Mouse (Mus musculus): ENCODE data around the gene Kdm5b.

The Kdm5b gene

DNA sequence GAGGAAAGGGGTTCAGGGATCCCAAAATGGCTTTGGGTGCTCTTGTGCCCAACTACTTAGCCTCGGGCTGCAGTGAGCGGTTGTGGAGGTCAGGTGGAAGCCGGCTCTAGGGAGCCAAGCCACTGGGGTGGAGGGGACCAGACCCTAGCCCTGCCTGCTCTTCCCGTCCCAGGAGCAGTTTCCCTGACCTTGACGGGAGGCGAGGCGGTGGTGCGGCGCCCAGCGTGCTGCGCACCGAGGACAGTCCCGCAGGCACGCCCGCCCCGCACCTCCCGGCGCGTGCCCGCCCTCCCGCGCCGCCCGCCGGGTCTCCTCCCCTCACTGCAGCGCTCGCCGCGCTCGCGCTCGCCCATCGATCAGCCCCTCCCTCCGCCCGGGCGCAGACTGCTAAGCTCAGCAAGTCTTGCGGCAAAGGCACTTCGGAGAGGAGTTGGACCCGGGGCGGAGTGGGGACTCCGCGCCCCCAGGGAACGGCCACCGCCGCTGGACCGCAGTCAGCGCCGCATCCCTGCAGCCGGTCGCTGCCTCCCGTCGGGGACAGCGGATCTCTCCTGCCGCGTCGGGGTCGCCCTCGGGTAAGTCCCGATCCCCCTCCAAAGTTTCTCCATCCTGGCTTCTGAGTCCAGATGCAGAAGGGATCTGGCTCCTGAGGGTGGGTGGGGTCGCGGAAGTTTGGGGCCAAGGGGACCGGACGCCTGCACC is 86.4 kb downstream of the Kdm5b start, which contains the start of gene Syt2:
Gene Syt2 (plus strand): TSS at position 417 of the 702 bp plus-strand sequence.
- DNase-seq (ENCODE audit: low read depth, low spot score) = peak; percentile 24

DNA sequence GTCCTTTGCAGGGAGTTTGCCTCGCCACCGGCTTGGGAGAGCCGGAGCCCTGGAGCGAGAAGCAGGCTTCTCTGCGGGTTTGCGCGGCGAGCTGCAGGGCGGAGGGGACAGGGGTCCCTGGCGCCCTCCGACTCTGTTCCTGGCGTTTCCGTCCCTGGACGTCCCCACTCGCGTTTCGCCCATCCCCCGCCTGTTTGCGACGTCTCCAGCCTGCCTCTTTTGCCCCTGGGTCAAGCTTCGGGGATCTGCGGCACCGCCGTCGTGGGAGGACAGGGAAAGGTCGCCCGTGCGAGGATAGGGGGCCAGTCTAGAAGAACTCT is 87.0 kb downstream of the Kdm5b start:
- no peak for DNase-seq (ENCODE audit: low read depth, low spot score)

DNA sequence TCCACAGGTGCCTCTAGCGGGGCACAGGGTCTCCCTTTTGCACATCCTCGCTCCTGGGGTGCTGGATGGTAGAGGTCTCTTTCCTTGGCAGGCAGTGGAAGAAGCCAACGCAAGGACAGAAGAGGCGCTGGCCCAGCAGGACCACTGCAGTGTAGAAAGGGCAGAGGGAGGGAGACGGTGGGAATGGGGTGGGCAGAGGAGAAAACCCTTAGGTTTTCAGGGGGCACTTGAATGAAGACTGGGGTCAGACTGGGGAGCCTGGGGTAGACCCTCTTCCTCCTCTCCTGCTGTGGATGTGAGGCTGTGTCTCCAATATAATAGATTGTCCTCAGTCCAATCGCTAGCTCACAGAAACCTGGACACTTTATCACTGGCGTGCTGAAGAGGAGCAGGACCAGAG is 87.6 kb downstream of the Kdm5b start:
- DNase-seq (ENCODE audit: low read depth, low spot score) = no peak

DNA sequence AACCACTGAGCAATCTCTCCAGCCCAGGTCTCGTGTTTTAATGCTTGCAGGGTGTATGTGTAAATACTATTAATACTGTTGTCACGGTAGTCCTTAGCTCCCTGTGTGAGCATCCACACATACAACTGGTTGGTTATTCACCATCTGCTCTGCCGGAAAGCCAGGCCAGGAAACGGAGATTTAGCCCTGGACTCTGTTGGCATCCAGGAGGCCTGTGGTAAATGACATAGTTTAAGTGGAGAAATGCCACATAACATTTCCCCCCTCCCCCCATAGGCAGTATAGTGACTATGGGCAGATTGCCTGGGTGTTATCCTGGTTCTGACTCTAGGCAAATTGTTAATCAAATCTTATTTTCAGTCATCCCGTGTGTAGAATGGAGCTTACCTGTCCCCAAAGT is 90.8 kb downstream of the Kdm5b start:
- no peak for DNase-seq (ENCODE audit: low read depth, low spot score)

DNA sequence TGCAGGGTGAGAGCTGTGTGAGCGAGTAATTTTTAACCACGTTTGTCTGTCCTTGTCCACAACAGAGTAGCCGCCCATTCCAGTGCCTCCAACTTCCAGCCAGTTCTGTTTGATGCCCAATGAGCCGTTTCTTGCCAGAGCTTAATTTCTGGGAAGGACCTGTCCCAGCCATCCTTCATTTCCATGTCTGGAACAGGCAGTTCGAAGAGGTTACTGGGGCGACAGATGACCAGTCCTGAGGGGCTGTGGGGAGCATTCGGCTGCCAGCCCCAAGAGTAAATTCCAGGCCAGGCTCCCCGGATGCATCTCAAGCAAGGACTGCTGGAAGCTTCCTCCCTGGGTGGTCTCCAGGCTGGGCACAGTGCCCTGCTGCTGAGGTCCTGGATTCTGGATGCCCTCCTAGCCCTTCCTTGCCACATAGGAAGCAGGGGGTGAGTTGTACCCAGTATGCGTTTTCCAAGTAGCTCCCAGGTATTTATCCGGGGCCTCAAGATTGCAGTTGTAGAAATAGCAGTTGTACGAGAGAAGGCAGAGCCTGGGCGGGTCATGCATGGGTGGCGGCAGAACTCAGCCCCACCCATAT is 91.4 kb downstream of the Kdm5b start:
- no peak for DNase-seq (ENCODE audit: low read depth, low spot score)

DNA sequence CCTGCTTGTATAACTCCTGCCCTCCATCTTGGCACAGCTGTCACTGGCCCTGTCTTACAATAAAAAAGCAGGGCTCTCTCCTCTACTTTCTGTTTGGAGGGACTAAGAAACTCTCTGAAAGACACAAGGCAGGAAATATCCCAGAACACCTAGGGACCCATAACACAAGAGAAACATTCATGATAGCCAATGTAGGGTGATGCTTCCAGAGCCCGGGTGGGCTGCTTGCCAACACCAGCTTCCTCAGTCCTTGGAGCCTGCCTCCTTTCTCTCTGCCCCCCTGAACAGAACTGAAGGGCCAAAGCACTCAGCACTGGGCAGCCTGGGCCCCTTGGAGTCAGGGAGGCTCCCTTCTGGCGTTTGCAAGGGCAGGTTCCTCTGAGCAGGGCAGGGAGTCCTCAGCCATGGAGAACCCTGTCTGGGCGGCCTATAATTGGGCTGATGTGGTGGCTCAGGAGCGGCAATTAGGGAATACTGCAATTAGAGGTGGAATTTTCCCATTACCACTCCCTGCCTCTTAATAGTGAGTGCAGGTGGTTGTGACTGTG is 92.0 kb downstream of the Kdm5b start:
- DNase-seq (ENCODE audit: low read depth, low spot score) = no peak

DNA sequence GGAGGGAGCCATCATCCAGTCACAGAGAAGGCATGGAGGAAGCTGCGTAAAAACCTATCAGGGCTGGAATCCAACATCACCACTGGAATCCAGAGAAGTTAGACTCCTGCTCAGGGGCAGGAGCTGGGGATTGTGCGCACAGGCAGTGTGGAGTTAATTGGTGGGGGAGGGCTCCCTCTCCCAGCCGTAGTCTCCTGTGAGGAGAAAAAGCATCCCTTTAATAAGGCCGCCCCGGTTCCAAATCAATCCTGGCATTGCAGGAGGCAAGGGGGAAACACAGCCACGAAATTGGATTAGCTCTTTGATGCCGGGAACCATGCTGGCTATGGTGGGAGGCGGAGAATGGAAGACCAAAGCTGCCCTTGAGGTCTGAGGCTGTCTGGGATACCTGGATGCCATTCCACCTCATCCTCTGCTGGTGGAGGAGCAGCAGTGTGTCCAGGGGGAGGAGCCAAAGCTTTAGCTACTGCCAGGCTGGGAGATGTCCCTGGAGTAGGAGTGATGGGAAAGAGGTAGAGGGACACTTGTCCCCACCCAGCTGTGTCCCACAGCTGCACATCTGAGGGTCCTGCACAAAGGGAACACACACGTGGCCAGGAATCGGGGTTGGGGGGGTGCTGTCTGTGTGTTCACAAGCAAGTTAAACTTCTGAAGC is 93.8 kb downstream of the Kdm5b start:
- DNase-seq (ENCODE audit: low read depth, low spot score) = no peak

DNA sequence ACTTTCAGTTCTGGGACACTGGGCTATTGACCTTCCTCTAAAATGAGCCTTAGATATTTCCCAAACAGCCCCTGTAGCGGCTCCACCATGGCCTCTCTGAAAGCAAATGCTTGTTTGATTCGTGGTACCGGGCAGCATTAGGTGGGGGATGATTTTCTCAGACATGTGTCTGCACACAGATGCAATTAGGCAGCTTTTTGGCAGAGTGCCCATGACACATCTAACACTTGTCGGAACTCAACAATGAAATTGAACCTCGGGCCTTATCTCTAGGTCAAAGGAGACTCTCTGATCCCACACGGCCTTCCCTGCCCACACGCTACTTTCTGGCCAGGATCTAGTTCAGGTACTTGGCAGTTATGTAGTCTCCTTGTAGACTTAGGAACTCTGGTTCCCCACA is 98.9 kb downstream of the Kdm5b start:
- DNase-seq (ENCODE audit: low read depth, low spot score) = no peak

DNA sequence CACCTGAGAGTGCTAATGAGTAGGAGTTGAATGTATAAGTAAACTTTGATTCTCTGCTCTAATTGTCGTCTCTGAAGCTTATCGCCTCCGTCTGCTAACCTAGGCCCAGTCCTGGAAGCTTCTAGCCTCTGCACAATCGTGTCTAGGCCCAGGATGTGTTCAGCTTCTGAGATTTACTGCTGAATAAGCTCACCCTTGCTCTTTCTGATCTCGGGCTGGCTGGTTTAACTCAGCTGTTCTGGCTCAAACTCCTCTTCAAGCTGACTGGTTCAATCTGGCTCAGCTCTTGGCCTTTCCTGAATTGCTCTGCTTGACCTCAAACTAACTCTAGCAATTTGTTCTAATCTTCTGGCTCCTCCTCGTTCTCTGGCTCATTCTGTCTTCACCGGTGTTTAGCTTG is 100.2 kb downstream of the Kdm5b start:
- DNase-seq (ENCODE audit: low read depth, low spot score) = no peak

DNA sequence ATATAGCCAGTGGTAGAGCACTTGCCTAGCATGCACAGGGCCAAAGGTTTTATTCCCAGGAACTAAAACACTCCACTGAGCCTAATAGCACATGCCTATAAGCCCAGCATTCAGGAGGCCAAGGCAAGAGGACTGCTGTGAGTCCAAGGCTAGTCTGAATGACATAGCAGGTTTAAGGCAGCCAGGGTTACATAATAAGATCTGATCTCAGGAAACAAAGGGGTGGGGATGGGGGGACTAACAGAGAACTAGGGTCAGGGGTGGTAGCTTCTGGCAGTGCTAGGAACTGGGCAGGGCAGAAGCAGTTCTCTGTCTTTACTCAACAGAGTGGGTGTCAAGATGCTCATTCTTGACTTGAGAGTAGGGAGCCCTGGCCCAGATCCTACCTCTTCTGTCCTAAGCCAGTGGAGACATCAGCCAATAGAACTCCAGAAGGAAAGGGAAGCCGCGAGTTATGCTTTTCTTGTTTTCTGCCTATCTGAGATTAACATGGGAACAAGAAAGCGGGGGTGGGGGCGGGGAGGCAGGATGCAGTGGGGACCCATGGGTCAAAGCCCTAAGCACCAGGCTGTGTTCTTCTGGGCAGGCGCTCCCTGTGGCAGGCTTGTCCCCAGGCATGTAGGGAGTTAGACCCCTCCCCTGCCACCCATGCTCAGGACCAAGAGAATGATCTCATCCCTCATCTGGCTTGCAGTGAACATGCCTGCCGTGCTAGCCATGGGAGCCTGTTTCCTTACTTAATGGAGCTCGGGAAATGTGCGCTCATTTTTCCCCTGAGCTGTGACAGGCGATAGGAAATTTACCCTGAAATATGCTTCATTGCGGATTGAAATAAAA is 111.5 kb downstream of the Kdm5b start:
- DNase-seq (ENCODE audit: low read depth, low spot score) = no peak

DNA sequence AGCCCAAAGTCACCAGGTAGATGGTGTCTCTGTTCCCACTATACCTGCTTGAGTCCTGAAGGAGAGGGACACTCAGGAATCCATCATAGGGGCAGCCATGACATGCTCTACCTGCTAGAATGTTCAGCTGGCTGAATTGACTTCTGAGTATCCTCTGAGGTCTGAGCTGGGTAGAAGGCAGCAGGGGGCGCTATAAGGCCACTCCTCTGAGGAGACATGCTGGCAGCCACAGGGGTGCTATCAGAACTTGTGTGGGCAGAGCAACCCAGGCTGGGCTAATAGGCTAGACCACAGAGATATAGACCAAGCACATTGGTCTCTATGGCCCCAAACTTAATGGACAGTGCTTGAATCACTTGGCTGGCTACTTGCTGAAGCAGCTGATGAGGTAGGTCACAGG is 114.3 kb downstream of the Kdm5b start:
- peak; percentile 18 for DNase-seq (ENCODE audit: low read depth, low spot score)

DNA sequence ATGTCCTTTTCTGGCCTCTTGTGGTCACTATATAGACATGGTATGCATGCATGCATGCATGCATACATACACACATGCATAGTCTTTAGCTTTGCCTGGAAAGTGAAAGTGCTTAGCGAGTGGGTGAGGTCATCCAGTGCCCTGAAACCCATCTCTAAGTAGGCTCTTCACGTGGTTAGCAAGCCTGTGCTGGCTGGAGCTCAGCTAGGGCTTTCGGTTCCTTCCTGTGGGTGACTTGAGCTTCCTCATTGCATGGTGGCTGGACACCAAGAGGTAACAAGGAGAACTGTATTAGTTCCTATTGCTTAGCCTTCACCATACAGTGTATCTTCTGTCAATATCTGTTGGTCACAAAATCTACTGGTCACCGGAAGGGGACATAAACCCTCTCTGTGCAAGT is 119.5 kb downstream of the Kdm5b start:
- DNase-seq (ENCODE audit: low read depth, low spot score) = no peak

DNA sequence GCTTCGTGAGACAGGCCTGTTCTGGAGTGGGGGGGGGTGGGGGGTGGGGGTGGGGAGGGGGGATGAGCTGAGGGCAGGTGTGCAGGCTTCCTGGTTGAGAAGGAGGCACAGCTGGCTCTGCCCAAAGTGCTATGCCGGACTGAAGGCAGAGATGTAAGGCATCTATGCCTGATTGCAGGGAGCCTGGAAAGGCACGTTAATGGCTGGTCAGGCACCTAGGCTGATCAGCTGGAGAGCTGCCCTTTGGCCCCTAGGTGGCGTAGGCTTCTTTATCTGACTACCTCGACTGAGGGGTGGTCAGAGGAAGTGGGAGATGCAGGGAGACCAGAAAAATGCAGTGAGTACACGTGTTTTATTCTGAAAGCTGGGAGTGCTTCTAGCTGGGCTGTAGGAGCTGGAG is 120.6 kb downstream of the Kdm5b start:
- DNase-seq (ENCODE audit: low read depth, low spot score) = no peak

DNA sequence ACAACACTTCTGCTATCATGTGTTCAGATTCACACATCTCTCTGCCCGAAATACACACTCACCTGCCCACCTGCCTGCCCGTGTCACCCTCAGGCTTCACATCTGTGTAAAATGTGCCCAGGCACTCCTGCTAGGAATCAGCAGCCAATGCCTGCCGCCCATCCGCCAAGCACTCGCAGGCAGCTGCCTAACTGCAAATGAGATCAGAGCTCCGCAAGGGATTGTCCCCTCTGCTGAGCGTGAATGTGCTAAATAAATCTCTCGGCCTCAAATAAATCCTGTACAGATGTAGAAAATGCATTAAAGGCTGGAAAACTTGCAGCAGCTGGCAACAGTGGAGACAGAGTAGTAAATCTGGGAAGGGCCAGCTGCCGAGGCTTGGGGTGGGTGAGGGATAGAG is 122.5 kb downstream of the Kdm5b start:
- no peak for DNase-seq (ENCODE audit: low read depth, low spot score)
